Mouse (Mus musculus): ENCODE measurements around the gene Zfp385a. TPM values are rescaled to one million over a fixed set of nuclear protein-coding genes. Genes with fewer than 3 reads are reported as not detected.

Gene Zfp385a
- polyA plus RNA-seq, 1 experiment from 2014 or later: 3.6 TPM

DNA sequence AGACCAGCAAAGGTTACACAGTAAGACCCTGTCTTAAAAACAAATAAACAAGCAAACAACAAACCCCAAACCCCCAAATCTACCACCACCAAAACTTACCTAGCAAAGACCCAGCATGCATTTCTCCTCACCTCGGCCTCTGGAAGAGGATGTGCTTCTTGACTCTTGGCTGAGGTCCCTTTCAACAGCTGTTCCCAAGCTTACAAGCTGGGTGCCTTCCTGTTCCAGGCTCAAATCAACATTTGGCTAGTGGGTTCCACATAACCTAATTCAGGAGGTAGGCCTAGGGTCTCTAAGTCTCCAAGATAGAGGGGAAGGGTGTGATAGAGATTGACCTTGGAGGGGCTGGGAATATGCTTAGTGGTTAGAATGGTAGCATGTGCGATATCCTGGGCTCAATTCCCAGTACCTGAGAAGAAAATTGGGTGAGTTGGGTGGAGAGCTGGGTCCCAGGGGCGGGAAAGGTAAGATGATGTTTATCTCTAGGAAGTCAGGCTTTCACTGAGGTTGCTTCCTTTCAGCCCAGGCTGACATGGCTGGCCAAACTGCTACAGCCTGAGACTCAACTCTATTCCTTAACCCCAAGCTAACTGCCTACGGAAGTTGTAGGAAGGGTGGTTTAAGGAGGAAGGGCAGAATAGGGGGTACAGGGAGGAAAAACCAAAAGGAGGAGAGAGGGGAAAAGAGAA is 35.4 kb upstream of the Zfp385a start:
- Histone ChIP-seq H3K4me3 (ENCODE audit: low read length) (no peak overlapping the region), H3K36me3 (ENCODE audit: control insufficient read depth, insufficient read depth, low read length) (no peaks in the 10 kb centered on the region), H3K27ac (ENCODE audit: low read length) (no peak overlapping the region), H3K27me3 (replicated peaks; ENCODE audit: control insufficient read depth, insufficient read depth, low read length) (no peaks in the 10 kb centered on the region), H3K4me2 (ENCODE audit: low read depth, low read length) (no peak overlapping the region), H3K4me1 (ENCODE audit: control insufficient read depth, insufficient read depth, low read length) (peaks cover 8% of the 10 kb centered on the region), H3K9ac (ENCODE audit: low read depth, low read length) (no peak overlapping the region), H3K9me3 (ENCODE audit: control insufficient read depth, low read length) (no peaks in the 10 kb centered on the region)
- WGBS: 88% methylated on average over 4 of the region's 4 CpGs
- ATAC-seq: no peak

DNA sequence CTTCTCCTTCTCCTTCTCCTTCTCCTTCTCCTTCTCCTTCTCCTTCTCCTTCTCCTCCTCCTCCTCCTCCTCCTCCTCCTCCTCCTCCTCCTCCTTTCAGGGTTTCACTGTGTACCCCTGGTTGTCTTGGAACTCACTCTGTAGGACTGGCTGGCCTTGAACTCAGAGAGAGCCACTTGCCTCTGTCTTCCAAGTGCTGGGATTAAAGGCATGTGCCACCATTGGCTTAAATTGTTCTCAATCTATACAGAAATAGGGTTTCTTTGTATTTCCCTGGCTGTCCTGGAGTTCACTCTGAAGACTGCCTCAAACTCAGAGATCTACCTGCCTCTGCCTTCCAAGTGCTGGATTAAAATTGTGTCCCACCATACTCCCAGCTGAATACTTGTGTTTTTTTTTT is 32.6 kb upstream of the Zfp385a start:
- H3K4me1 ChIP-seq (ENCODE audit: control insufficient read depth, insufficient read depth, low read length): 0 out of 2 replicates have a peak, but pooled peaks cover 3% of the 10 kb centered on the region
- no peak overlapping the region for H3K27ac ChIP-seq (ENCODE audit: low read length)
- no peak for ATAC-seq
- H3K9me3 ChIP-seq (ENCODE audit: control insufficient read depth, low read length): no peaks in the 10 kb centered on the region
- no peak overlapping the region for H3K9ac ChIP-seq (ENCODE audit: low read depth, low read length)
- no peak overlapping the region for H3K4me3 ChIP-seq (ENCODE audit: low read length)
- H3K4me2 ChIP-seq (ENCODE audit: low read depth, low read length): no peak overlapping the region
- no peaks in the 10 kb centered on the region for H3K27me3 ChIP-seq (replicated peaks; ENCODE audit: control insufficient read depth, insufficient read depth, low read length)
- no peaks in the 10 kb centered on the region for H3K36me3 ChIP-seq (ENCODE audit: control insufficient read depth, insufficient read depth, low read length)

- 89% methylated on average over 1 of the region's 1 CpGs for WGBS
- no peak overlapping the region for H3K27ac ChIP-seq (ENCODE audit: low read length)
- no peak for ATAC-seq
- no peak overlapping the region for H3K9ac ChIP-seq (ENCODE audit: low read depth, low read length)
- H3K4me1 ChIP-seq (ENCODE audit: control insufficient read depth, insufficient read depth, low read length): 0 out of 2 replicates have a peak, but pooled peaks cover 7% of the 10 kb centered on the region
- no peaks in the 10 kb centered on the region for H3K36me3 ChIP-seq (ENCODE audit: control insufficient read depth, insufficient read depth, low read length)
- H3K4me3 ChIP-seq (ENCODE audit: low read length): no peak overlapping the region
- H3K27me3 ChIP-seq (replicated peaks; ENCODE audit: control insufficient read depth, insufficient read depth, low read length): no peaks in the 10 kb centered on the region
- H3K4me2 ChIP-seq (ENCODE audit: low read depth, low read length): no peak overlapping the region
- no peaks in the 10 kb centered on the region for H3K9me3 ChIP-seq (ENCODE audit: control insufficient read depth, low read length)
These were observed 31.8 kb upstream of the Zfp385a start for GRCm38 (mm10) chr15:103371741-103372140.

DNA sequence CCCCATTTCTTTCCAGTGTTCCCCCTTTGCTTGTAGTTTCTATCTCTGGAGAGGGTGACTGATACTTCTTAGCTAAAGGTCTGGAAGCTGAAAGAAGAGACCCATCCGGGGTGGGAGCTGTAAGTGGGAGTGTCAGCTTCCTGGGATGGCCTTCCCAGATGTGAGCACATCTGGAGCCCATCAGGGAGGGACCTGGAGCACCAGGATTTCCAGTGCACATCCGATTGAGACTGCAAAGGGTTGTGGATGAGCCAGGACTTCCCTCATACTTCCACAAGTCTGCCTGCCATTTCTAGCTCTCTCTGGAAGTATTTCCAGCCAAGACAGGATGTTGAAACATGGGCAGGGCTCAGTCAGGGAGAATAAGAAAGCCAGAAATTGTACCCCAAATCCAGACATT is 31.3 kb upstream of the Zfp385a start:
- H3K36me3 ChIP-seq (ENCODE audit: control insufficient read depth, insufficient read depth, low read length): no peaks in the 10 kb centered on the region
- H3K9me3 ChIP-seq (ENCODE audit: control insufficient read depth, low read length): no peaks in the 10 kb centered on the region
- H3K4me3 ChIP-seq (ENCODE audit: low read length): no peak overlapping the region
- ATAC-seq: no peak
- H3K4me1 ChIP-seq (ENCODE audit: control insufficient read depth, insufficient read depth, low read length): 0 out of 2 replicates have a peak, but pooled peaks cover 7% of the 10 kb centered on the region
- no peaks in the 10 kb centered on the region for H3K27me3 ChIP-seq (replicated peaks; ENCODE audit: control insufficient read depth, insufficient read depth, low read length)
- H3K4me2 ChIP-seq (ENCODE audit: low read depth, low read length): no peak overlapping the region
- WGBS: 22% methylated on average over 2 of the region's 2 CpGs
- H3K27ac ChIP-seq (ENCODE audit: low read length): 0 out of 2 replicates have a peak overlapping the region, but pooled peaks have one; percentile 3
- no peak overlapping the region for H3K9ac ChIP-seq (ENCODE audit: low read depth, low read length)

DNA sequence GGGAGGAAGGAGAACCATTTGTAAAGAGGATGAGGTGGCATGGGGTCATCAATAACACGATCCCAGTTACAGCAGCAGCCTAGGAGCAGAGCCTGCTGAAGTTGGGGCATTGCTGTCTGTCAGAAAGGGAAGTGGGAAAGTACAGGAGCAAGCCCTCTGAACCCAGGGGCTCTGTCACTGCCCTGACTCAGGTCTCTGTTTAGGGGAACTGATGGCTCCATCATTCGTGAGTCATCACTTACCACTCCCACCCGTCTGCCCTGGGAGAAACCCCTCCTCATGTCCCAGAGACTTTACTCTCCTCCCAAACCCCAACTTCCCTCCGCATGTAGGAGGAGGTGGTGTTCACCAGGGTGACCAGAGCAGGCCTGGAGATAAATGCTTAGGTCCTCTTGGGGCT is 30.6 kb upstream of the Zfp385a start:
- H3K36me3 ChIP-seq (ENCODE audit: control insufficient read depth, insufficient read depth, low read length): no peaks in the 10 kb centered on the region
- no peaks in the 10 kb centered on the region for H3K27me3 ChIP-seq (replicated peaks; ENCODE audit: control insufficient read depth, insufficient read depth, low read length)
- no peak overlapping the region for H3K4me3 ChIP-seq (ENCODE audit: low read length)
- H3K9me3 ChIP-seq (ENCODE audit: control insufficient read depth, low read length): no peaks in the 10 kb centered on the region
- no peak for ATAC-seq
- 0 out of 2 replicates have a peak, but pooled peaks cover 7% of the 10 kb centered on the region for H3K4me1 ChIP-seq (ENCODE audit: control insufficient read depth, insufficient read depth, low read length)
- no peak overlapping the region for H3K9ac ChIP-seq (ENCODE audit: low read depth, low read length)
- no peak overlapping the region for H3K4me2 ChIP-seq (ENCODE audit: low read depth, low read length)
- no peak overlapping the region for H3K27ac ChIP-seq (ENCODE audit: low read length)
- 39% methylated on average over 4 of the region's 4 CpGs for WGBS

GRCm38 (mm10) chr15:103369123-103369522 is 29.2 kb upstream of the Zfp385a start:
- H3K4me2 ChIP-seq (ENCODE audit: low read depth, low read length): no peak overlapping the region
- 0 out of 2 replicates have a peak, but pooled peaks cover 16% of the 10 kb centered on the region for H3K4me1 ChIP-seq (ENCODE audit: control insufficient read depth, insufficient read depth, low read length)
- H3K27me3 ChIP-seq (replicated peaks; ENCODE audit: control insufficient read depth, insufficient read depth, low read length): no peaks in the 10 kb centered on the region
- H3K27ac ChIP-seq (ENCODE audit: low read length): no peak overlapping the region
- H3K9ac ChIP-seq (ENCODE audit: low read depth, low read length): no peak overlapping the region
- H3K36me3 ChIP-seq (ENCODE audit: control insufficient read depth, insufficient read depth, low read length): no peaks in the 10 kb centered on the region
- ATAC-seq: no peak
- WGBS: 73% methylated on average over 1 of the region's 1 CpGs
- H3K4me3 ChIP-seq (ENCODE audit: low read length): no peak overlapping the region
- no peaks in the 10 kb centered on the region for H3K9me3 ChIP-seq (ENCODE audit: control insufficient read depth, low read length)

GRCm38 (mm10) chr15:103368179-103368940 is 28.5 kb upstream of the Zfp385a start:
- Histone ChIP-seq H3K4me1 (ENCODE audit: control insufficient read depth, insufficient read depth, low read length) (0 out of 2 replicates have a peak, but pooled peaks cover 17% of the 10 kb centered on the region), H3K36me3 (ENCODE audit: control insufficient read depth, insufficient read depth, low read length) (no peaks in the 10 kb centered on the region), H3K4me3 (ENCODE audit: low read length) (no peak overlapping the region), H3K9ac (ENCODE audit: low read depth, low read length) (no peak overlapping the region), H3K4me2 (ENCODE audit: low read depth, low read length) (no peak overlapping the region), H3K27me3 (replicated peaks; ENCODE audit: control insufficient read depth, insufficient read depth, low read length) (no peaks in the 10 kb centered on the region), H3K27ac (ENCODE audit: low read length) (peak overlapping the region; percentile 72), H3K9me3 (ENCODE audit: control insufficient read depth, low read length) (no peaks in the 10 kb centered on the region)
- 68% methylated on average over 4 of the region's 4 CpGs for WGBS
- no peak for ATAC-seq

DNA sequence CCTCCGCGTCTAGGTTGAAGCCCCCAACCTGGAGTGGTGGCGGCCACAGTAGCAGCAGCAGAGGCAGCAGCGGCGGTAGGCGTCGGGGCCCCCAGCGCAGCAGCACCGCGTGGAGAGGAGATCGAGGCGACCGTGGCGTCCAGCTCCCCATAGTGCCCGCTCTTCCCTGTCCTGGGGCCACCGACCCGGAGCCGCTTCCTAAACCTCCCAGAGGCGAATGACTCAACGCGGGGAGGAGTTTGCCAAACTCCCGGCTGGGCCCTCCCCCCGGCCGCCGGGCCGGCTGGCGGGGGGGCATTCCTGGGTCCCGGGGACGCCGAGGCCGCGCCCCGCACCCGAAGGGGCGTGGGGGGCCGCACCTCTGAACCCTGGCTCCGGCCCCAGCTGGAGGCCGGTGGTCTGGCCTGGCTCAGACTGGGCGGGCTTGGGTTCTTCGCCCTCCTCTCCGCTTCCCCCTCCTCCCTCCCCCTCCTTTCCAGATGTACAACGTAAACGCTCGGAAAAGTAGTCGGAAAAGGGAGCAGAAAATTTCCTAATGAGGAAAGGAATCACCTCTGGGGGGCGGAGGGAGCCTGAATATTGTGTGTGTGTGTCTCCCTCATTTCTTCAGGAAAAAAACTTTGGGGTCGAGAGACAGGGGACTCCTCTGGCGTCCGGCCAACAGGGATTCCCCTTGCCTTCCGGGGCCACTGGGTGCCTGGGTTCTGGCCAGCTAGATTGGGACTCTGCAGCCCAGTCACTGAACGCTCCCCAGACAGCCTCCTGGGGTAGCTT is 26.7 kb upstream of the Zfp385a start, which contains the start of gene Itga5:
TSS of gene Itga5 (minus strand) at position 388 of the 774 bp plus-strand sequence.
- peak; percentile 81 for ATAC-seq
- Histone ChIP-seq H3K9me3 (ENCODE audit: control insufficient read depth, low read length) (no peaks in the 10 kb centered on the region), H3K4me2 (ENCODE audit: low read depth, low read length) (peak within 1 kb of the TSS; percentile 91), H3K4me1 (ENCODE audit: control insufficient read depth, insufficient read depth, low read length) (peaks cover 22% of the 10 kb centered on the region; the same call in 1 of the 2 replicates), H3K4me3 (ENCODE audit: low read length) (peak within 1 kb of the TSS; percentile 85), H3K27me3 (replicated peaks; ENCODE audit: control insufficient read depth, insufficient read depth, low read length) (no peaks in the 10 kb centered on the region), H3K36me3 (ENCODE audit: control insufficient read depth, insufficient read depth, low read length) (no peaks in the 10 kb centered on the region), H3K27ac (ENCODE audit: low read length) (peak within 1 kb of the TSS; percentile 94), H3K9ac (ENCODE audit: low read depth, low read length) (peak within 1 kb of the TSS; percentile 96)
- 1% methylated on average over 47 of the region's 51 CpGs for WGBS
